Mouse (Mus musculus): ENCODE data around the gene Cdhr2. TPM values are rescaled to one million over a fixed set of nuclear protein-coding genes. Genes with fewer than 3 reads are reported as not detected.

Gene Cdhr2
- polyA plus RNA-seq, 1 experiment from 2014 or later, result 32.2 TPM

DNA sequence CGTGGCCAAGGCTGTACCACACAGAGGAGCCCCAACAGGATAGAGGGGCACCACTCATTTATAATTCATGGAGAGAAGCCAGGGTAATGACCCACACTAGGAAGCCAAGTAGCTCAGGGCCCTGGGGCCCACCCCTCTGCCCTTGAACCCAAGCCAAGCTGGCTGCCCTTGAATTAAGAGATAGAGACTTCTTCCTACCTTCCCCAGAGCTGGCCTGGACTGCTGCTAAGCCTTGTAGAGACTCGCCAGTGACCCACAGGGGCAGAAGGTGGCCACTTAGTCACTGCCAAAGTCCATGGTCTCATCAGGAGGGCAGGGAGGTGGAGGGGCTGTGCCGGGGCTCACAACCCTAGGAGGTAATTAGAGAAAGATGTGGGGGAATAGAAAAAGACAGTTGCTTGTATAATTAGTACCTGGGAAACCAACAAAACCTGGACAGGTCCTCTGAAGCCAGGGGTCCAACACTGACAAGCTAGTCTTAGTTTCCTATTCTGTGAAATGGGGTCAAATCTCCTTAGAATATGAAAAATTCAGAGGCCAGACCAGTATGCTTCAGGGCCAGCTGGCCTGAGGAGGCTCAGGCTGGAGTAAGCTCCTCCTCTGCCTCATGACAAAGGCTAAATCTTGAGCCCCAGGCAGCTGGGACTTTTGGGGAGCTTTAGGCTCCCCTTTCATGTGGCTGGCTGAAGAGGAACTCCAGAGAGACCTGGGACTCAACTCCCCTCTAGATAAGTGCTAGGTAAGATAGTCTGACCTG lies 16.9 kb upstream of the Cdhr2 start:
- no peak overlapping the region for H3K4me2 ChIP-seq (replicated peaks)
- H3K9ac ChIP-seq, result 0 out of 2 replicates have a peak overlapping the region, but pooled peaks have one; percentile 15
- H3K4me1 ChIP-seq (replicated peaks), result peaks cover 30% of the 10 kb centered on the region
- no peak overlapping the region for H3K4me3 ChIP-seq (replicated peaks)
- no peak for ATAC-seq
- no peak overlapping the region for H3K27ac ChIP-seq
- no peaks in the 10 kb centered on the region for H3K9me3 ChIP-seq
- peaks cover 46% of the 10 kb centered on the region for H3K36me3 ChIP-seq
- no peaks in the 10 kb centered on the region for H3K27me3 ChIP-seq (replicated peaks)
- 73% methylated on average over 3 of the region's 3 CpGs for WGBS

DNA sequence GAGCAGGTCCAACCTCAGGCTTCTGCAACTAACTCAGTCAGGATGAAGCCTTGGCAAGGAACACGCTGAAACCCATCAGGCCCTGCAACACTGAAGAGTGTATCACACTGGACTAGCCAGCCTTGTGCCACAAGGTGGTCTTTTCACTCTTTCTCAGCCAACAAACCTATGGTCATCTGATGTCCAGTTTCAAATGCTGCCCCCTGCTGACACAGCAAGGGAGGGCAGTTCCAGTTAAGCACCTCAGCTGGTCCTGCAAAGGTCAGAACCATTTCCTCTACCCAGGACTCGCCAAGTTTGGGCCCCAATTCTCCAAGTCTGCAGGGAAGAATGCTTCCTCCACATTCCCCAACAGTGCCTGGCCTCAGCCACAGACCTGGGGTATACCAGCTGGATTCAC lies 16.1 kb upstream of the Cdhr2 start:
- Histone ChIP-seq H3K4me1 (replicated peaks) (peaks cover 34% of the 10 kb centered on the region), H3K36me3 (peaks cover 41% of the 10 kb centered on the region), H3K9ac (0 out of 2 replicates have a peak overlapping the region, but pooled peaks have one; percentile 15), H3K4me2 (replicated peaks) (peak overlapping the region; percentile 77), H3K9me3 (no peaks in the 10 kb centered on the region), H3K27me3 (replicated peaks) (no peaks in the 10 kb centered on the region), H3K4me3 (replicated peaks) (no peak overlapping the region), H3K27ac (no peak overlapping the region)
- no peak for ATAC-seq
- WGBS, result 46% methylated on average over 2 of the region's 2 CpGs

DNA sequence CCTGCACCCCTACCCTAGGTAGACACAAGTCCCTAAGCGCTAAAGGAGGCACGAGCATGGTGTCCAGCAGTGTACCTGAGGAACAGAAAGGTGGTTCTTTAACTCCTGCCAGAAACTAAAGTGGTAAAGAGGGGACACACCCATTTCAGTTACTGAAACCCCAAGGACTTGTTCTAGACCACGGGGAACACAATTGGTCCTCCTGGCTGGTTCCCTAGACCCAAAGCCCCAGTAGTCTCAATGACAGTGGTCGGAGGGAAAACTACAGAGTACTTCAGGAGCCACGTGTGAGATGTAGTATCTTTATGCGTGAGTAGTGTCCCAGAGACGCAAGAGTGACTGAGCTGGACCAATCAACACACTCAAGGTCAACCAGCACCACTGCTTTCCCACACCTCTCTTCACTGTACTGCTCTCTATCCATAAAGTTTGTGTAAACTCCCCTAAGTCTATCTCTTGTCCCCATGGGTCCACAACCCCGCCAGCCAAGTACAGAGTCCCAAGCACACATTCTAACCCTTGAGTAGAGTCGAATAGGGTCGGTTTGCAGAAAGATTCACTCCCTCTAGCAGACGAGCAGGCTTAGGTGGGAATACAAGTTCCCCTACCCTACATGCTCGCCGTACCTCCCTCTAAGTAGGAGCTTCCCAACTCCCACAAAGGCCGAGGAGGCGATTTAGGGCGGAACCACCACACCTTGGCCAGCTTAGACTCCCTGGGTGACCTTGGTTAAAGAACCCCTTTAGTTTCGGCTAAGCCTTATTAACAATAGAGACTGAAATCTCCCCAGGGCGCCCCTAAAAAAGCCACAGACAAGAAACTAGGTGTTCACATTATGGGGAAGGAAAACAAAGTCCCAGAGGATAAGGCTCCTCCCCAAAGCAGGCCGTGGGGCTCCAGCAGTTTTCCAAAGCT lies 14.9 kb upstream of the Cdhr2 start:
- no peak for ATAC-seq
- Histone ChIP-seq H3K27me3 (replicated peaks) (no peaks in the 10 kb centered on the region), H3K27ac (peak overlapping the region; percentile 92), H3K4me1 (replicated peaks) (peaks cover 39% of the 10 kb centered on the region), H3K4me3 (replicated peaks) (peak overlapping the region; percentile 89), H3K9ac (peak overlapping the region; percentile 92), H3K4me2 (replicated peaks) (peak overlapping the region; percentile 77), H3K9me3 (no peaks in the 10 kb centered on the region), H3K36me3 (peaks cover 30% of the 10 kb centered on the region)
- WGBS, result 6% methylated on average over 19 of the region's 19 CpGs

DNA sequence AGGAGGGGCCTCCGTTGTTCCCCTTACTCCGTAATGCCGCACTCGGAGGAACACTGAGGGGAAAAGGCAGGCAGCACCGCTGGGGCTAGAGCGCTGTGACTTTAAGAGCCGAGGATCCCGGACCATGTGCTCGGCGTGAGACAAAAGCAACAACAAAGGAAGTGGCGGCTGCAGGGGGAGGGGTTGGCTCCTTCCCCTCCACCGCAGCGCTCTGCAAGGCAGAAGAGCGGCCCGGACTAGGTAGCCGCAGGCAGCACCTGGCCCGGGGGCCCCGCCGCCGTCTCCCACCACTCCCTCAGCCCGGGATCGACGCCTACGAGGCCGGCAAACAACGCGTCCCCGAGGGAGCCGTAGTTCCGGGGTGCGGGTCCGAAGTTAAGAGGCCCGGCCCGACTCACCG lies 14.2 kb upstream of the Cdhr2 start:
- WGBS, result under 1% methylated on average over 35 of the region's 35 CpGs
- Histone ChIP-seq H3K9ac (peak overlapping the region; percentile 92), H3K36me3 (peaks cover 23% of the 10 kb centered on the region), H3K4me1 (replicated peaks) (peaks cover 44% of the 10 kb centered on the region), H3K27me3 (replicated peaks) (no peaks in the 10 kb centered on the region), H3K9me3 (no peaks in the 10 kb centered on the region), H3K27ac (peak overlapping the region; percentile 92), H3K4me3 (replicated peaks) (peak overlapping the region; percentile 89), H3K4me2 (replicated peaks) (peak overlapping the region; percentile 77)
- peak; percentile 65 for ATAC-seq

DNA sequence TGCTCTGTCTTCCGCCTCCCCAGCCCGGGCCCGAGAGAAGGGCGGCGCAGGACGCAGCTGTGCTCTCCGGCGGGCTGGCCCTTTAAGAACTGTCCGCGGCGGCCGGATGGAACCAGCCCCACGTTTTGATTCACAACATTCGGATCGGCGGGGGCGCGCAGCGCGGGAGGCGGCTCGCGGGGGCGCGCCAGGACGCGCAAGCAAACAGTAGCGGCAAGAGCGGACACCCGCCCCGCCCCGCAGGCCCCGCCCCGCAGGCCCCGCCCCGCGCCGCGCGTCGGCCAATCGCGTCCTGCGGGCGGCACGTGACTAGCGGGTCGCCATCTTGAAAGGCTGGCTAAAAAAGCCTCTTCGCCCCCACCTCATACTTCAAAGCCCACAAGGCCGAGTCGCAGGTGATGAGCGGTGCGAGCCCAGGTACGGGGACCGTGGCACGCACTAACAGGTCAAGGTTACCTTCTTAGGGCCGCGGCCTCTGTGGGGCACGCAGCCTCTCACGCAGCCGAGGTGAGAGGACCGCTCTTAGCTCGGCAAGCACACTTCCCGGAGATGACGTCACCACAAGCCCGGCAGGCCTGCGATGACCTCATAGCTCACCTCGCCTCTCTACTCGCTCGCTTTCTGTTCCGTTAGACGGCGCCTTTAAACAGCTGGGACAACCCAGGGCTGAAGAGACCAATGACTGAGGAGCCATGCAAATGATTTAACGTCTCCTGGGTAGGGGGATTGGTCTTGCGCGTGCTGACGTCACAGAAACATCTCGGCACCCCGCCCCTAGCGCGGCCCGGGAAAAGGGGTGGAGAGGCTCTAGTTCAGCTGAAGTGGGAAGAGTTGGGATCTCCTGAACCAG lies 13.5 kb upstream of the Cdhr2 start:
- ATAC-seq, result peak; percentile 91
- no peaks in the 10 kb centered on the region for H3K27me3 ChIP-seq (replicated peaks)
- peaks cover 16% of the 10 kb centered on the region for H3K36me3 ChIP-seq
- H3K9me3 ChIP-seq, result no peaks in the 10 kb centered on the region
- peaks cover 51% of the 10 kb centered on the region for H3K4me1 ChIP-seq (replicated peaks)
- H3K4me2 ChIP-seq (replicated peaks), result peak overlapping the region; percentile 77
- peak overlapping the region; percentile 92 for H3K27ac ChIP-seq
- H3K4me3 ChIP-seq (replicated peaks), result peak overlapping the region; percentile 89
- peak overlapping the region; percentile 92 for H3K9ac ChIP-seq
- WGBS, result under 1% methylated on average over 82 of the region's 82 CpGs

DNA sequence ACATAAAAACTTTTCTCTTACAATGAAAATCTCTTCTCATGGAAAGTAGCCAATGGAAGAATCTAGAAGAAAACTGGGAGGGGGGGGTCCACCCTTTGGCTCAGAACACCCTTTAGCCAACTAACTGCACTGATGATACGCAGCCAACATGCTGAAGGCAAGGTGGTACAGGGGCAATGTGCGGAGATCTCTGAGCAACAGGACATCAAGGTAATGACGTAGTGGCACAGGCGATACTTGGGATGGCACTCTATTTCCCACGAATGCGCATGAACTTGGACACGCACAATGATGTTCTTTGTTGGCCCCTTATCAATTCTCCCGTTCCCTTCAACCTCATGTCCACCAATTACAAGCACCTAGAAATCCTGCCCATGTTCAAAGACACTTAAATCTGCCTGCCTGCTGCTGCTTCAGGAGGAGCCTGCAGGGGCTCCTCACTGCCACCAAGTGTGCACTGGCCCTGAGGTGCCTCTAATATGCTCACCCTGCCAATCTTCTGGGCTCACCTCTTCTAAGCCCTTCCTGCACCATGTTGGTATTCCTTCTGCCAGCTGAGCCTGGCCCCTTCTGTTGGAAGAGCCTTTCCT lies 11.0 kb upstream of the Cdhr2 start:
- Histone ChIP-seq H3K36me3 (no peaks in the 10 kb centered on the region), H3K27me3 (replicated peaks) (no peaks in the 10 kb centered on the region), H3K9me3 (no peaks in the 10 kb centered on the region), H3K4me3 (replicated peaks) (no peak overlapping the region), H3K27ac (no peak overlapping the region), H3K9ac (no peak overlapping the region), H3K4me2 (replicated peaks) (no peak overlapping the region), H3K4me1 (replicated peaks) (peaks cover 37% of the 10 kb centered on the region)
- WGBS, result 89% methylated on average over 8 of the region's 8 CpGs
- ATAC-seq, result no peak

DNA sequence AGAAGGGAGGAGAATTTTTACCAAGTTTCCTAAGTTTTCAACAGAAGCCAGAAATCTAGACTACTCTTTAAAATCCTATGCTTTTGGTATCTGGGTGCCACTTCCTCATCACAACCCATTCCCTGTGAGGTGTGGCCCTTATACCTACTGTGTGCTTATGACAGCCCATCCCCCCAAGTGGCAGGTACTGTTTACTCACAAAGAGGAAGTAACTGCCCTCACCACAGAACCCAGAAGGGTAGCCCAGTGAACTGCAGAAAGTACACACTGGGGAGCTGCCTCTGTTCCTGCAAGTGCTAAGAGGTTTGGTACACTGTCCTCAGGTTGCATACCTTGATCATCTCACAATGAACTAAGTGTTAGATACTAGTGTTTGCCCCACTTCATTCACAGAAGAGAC lies 9.5 kb upstream of the Cdhr2 start:
- Histone ChIP-seq H3K4me3 (replicated peaks) (peak overlapping the region; percentile 96; the same call in 1 of the 2 replicates), H3K4me1 (replicated peaks) (peaks cover 25% of the 10 kb centered on the region), H3K4me2 (replicated peaks) (peak overlapping the region; percentile 79; the same call in 1 of the 2 replicates), H3K27me3 (replicated peaks) (no peaks in the 10 kb centered on the region), H3K9me3 (no peaks in the 10 kb centered on the region), H3K36me3 (no peaks in the 10 kb centered on the region), H3K9ac (peak overlapping the region; percentile 2; the same call in 1 of the 2 replicates), H3K27ac (no peak overlapping the region)
- no peak for ATAC-seq

DNA sequence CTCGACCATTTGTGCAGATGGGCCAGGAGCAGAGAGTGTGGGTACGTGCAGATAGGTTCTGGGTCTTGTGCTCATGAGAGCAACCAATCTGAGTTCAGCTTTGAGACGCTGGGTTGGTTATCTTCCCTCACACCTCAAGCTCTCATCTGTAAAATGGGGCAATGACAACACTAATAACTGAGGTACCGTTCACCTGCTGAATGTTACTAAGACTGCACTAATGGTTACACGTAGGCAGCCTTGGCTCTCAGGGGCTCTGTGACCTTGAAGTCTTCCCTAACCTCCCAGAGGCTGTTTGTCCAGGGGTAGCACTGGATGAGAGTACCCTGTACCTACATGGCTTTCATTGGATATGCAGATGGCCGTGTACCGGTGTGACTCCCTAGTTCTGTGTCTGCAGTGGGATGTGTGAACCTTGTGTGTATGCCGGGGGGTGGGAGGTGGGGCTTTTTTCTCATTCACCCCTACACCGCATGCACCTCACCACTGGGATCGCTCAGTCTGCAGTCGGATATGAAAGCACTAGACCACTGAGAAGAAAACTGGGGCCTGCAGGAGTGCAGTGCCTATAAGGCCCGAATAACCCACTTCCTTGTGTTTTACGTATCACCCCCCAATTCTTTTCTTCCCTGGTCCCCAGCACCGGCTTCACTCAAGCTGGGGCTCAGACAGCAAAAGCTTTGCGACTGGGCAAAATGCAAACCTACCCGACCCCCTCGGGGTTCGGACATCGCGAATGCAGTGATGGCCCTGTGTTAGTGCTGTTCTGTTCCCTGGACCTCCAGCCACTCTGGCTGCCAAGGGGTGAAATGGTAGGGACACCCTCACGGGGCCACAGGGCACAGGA lies 8.3 kb upstream of the Cdhr2 start:
- no peaks in the 10 kb centered on the region for H3K36me3 ChIP-seq
- peak overlapping the region; percentile 96 for H3K4me3 ChIP-seq (replicated peaks)
- peak overlapping the region; percentile 79 for H3K4me2 ChIP-seq (replicated peaks)
- WGBS, result 10% methylated on average over 21 of the region's 21 CpGs
- H3K27me3 ChIP-seq (replicated peaks), result no peaks in the 10 kb centered on the region
- H3K4me1 ChIP-seq (replicated peaks), result peaks cover 25% of the 10 kb centered on the region
- no peak for ATAC-seq
- no peaks in the 10 kb centered on the region for H3K9me3 ChIP-seq
- peak overlapping the region; percentile 95 for H3K27ac ChIP-seq
- peak overlapping the region; percentile 94 for H3K9ac ChIP-seq

DNA sequence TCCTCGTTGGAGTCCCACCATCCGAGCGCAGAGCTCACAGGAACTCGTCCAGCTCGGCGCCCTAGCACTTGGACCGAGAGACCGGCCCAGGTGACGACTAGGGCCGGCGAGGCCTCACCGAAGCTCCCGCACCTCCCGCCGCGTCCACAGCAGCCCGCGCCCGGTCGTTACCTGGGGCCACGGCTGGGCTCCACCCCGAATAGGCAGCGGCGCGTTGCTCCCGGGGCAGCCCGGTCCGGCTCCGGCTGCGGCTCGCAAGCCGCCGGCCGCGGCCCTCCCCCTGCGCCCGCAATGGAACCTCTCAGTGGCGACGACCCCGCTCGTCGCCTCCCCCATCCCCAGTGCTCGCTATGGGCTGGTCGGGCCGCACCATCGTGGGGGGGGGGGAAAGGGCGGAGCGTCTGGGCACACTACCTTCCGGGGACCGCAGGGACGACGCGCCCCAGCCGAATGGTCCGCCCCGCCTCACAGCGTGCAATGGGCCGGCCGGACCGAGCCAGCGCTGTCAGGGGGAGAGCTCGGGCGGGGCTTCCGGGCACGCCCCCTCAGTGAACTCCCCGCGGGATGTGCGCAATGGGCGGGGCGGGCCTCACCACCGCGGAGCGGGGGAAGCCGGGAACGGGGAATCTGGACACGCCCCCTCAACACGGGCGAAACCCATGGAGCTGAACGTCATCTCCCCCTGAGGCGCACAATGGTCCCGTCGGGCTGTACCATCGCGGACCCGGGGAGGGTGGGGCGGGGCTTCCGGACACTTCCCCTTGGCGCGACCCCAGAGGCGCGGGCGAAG lies 7.5 kb upstream of the Cdhr2 start, which contains the start of gene Rnf44:
Gene Rnf44, minus strand, starts transcription at position 350 of the 790 bp plus-strand sequence.
- Histone ChIP-seq H3K9me3 (no peaks in the 10 kb centered on the region), H3K4me1 (replicated peaks) (peaks cover 21% of the 10 kb centered on the region), H3K9ac (peak within 1 kb of the TSS; percentile 94), H3K4me3 (replicated peaks) (peak within 1 kb of the TSS; percentile 96), H3K27ac (peak within 1 kb of the TSS; percentile 95), H3K27me3 (replicated peaks) (no peaks in the 10 kb centered on the region), H3K4me2 (replicated peaks) (peak within 1 kb of the TSS; percentile 79), H3K36me3 (no peaks in the 10 kb centered on the region)
- WGBS, result under 1% methylated on average over 92 of the region's 92 CpGs
- ATAC-seq, result peak; percentile 98

DNA sequence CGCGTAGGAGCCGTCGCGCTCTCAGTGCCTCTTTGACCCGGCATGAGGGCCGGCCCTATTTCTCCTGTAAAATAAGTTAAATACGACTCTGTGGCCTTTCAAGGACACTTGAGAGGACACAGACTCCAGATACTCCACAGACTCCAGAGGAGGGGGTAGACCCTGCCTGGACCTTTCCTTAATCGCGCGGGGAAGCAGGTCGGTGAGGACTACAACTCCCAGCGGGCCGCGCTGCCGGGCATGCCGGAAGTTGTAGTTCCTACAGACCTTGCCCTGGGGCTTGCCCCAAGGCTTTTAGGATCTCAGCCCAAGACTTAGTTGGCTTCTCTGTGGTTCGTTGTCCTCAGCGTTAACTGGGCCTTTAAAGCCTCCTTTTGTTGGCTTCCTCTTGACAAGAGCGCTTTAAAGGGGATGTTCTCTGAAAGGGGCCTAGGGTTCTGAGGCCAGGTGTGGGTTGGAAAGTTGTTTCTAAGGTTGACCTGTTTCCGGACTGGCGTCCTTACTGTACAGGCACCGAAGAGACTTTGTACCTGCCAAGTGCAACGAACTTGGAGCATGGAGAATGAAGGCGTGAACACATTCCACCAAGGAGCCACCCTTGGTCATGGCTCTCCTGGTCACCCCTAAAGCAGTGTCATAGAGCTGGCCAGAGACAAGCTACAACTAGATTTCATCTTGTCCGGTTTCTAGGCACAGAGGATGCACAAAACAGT lies 6.8 kb upstream of the Cdhr2 start:
- Histone ChIP-seq H3K27ac (peak overlapping the region; percentile 95), H3K9me3 (no peaks in the 10 kb centered on the region), H3K4me2 (replicated peaks) (peak overlapping the region; percentile 79), H3K4me3 (replicated peaks) (peak overlapping the region; percentile 96), H3K4me1 (replicated peaks) (peaks cover 21% of the 10 kb centered on the region), H3K9ac (peak overlapping the region; percentile 63), H3K36me3 (no peaks in the 10 kb centered on the region), H3K27me3 (replicated peaks) (no peaks in the 10 kb centered on the region)
- ATAC-seq, result peak; percentile 82
- 13% methylated on average over 26 of the region's 26 CpGs for WGBS

All from intestine, embryonic 15.5 days (tissue).